Mouse (Mus musculus) kidney, postnatal 0 days (tissue): ENCODE results near the gene Nav1. TPM values are rescaled to one million over a fixed set of nuclear protein-coding genes. Genes with fewer than 3 reads are reported as not detected.

ENCODE experiments used
- ATAC-seq: fragments of 200-750 bp; cut with Nextera tagmentation; replicated peaks from 2 replicates; pipeline ENCODE4 v1.8.0; 2017; ENCODE audit warnings: low read depth, moderate number of reproducible peaks, moderate TSS enrichment, moderate library complexity; ENCODE audit not compliant: low FRiP score
- DNase-seq: peaks from one replicate; pipeline ENCODE4 v3.0.0-alpha.2; 2016; ENCODE audit warnings: low spot score
- H3K27ac ChIP-seq: fragments of 300-500 bp; sonication (generic); 2 replicates; pipeline ENCODE4 v1.5.1; 2014; ENCODE audit warnings: mild to moderate bottlenecking
- H3K27me3 ChIP-seq: fragments of 300-500 bp; sonication (generic); 2 replicates; pipeline ENCODE4 v1.6.1; 2014; ENCODE audit warnings: low read length, mixed read lengths; ENCODE audit not compliant: insufficient read depth
- H3K36me3 ChIP-seq: fragments of 300-500 bp; sonication (generic); 2 replicates; pipeline ENCODE4 v1.6.1; 2014; ENCODE audit warnings: low read length, mixed read lengths; ENCODE audit not compliant: insufficient read depth
- H3K4me1 ChIP-seq: fragments of 300-500 bp; sonication (generic); replicated peaks from 2 replicates; pipeline ENCODE4 v1.6.1; 2014; ENCODE audit warnings: antibody characterized with exemption, low read length, mixed read lengths; ENCODE audit not compliant: insufficient read depth
- H3K4me2 ChIP-seq: fragments of 300-500 bp; sonication (generic); 2 replicates; pipeline ENCODE4 v1.6.1; 2014; ENCODE audit warnings: mild to moderate bottlenecking, low read length, moderate library complexity, mixed read lengths
- H3K4me3 ChIP-seq: fragments of 300-500 bp; sonication (generic); replicated peaks from 2 replicates; pipeline ENCODE4 v1.5.1; 2014; ENCODE audit warnings: low read depth, low read length
- H3K9ac ChIP-seq: fragments of 300-500 bp; sonication (generic); 2 replicates; pipeline ENCODE4 v1.6.1; 2014; ENCODE audit warnings: low read depth, low read length
- H3K9me3 ChIP-seq: fragments of 300-500 bp; sonication (generic); replicated peaks from 2 replicates; pipeline ENCODE4 v1.6.1; 2016; ENCODE audit warnings: low read length, inconsistent platforms, mixed read lengths
- CTCF ChIP-seq: IDR thresholded peaks from 2 replicates; pipeline ENCODE4 v1.5.1; 2016; ENCODE audit warnings: antibody characterized with exemption, low read depth, mild to moderate bottlenecking, moderate library complexity
- WGBS: fragments of 180-500 bp; shearing (Covaris S2); extraction: QIAGEN DNeasy Blood & Tissue Kit; methylation state at CpG from one replicate; pipeline ENCODE4 v1.1.7; 2014; 5-methylcytosine and 5-hydroxymethylcytosine counted together
- polyA plus RNA-seq: library from polyadenylated mRNA; unstranded; fragments of >200 nt; fragmentation: Nextera tagmentation; extraction: Ambion mirVana; gene quantifications from 2 replicates; pipeline ENCODE4 v1.2.1, GENCODE M21; 2015

Nav1 gene
- polyA plus RNA-seq, 1 experiment from 2014 or later: 9.1 TPM

- no peak for DNase-seq
- no peak for ATAC-seq
- H3K4me1 ChIP-seq: peaks cover 4% of the 10 kb centered on the region; the same call in 1 of the 2 replicates
- no peak overlapping the region for H3K4me2 ChIP-seq
- H3K36me3 ChIP-seq: 0 out of 2 replicates have a peak, but pooled peaks cover 3% of the 10 kb centered on the region
- no peak for TF ChIP-seq CTCF
- no peak overlapping the region for H3K27ac ChIP-seq
- H3K9me3 ChIP-seq: no peaks in the 10 kb centered on the region
- H3K9ac ChIP-seq: no peak overlapping the region
- no peak overlapping the region for H3K4me3 ChIP-seq
- WGBS: 88% methylated on average over 7 of the region's 7 CpGs
- no peaks in the 10 kb centered on the region for H3K27me3 ChIP-seq
Measured at GRCm38 (mm10) chr1:135536822-135537221, 70.3 kb downstream of the Nav1 start.

GRCm38 (mm10) chr1:135536326-135536725, 70.8 kb downstream of the Nav1 start:
- H3K9ac ChIP-seq: no peak overlapping the region
- TF ChIP-seq CTCF: no peak
- DNase-seq (no peak), ATAC-seq (no peak)
- no peaks in the 10 kb centered on the region for H3K27me3 ChIP-seq
- WGBS: 75% methylated on average over 2 of the region's 2 CpGs
- H3K4me1 ChIP-seq: peaks cover 4% of the 10 kb centered on the region; the same call in 1 of the 2 replicates
- H3K36me3 ChIP-seq: 0 out of 2 replicates have a peak, but pooled peaks cover 3% of the 10 kb centered on the region
- no peak overlapping the region for H3K27ac ChIP-seq
- H3K4me2 ChIP-seq: no peak overlapping the region
- H3K9me3 ChIP-seq: no peaks in the 10 kb centered on the region
- H3K4me3 ChIP-seq: no peak overlapping the region

DNA sequence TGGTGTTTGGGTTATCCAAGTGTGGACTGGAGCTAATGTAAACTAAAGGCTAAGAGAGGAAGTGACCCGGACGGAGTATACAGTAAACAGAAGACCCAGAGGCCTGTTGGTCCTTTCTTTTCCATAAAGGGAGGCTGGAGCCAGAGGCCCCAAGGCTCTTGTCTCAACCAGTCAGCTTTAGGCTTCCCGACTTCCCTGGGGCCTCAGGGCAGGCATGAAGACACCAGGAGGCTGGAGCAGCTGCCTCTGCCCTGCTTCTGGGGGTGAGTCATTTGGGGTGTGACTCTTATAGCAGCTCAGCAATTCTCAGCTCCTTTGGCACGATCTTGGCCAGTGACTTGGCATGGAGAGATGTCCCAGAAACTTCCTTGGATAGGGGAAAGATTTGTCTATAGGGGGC, 71.8 kb downstream of the Nav1 start:
- no peak overlapping the region for H3K9ac ChIP-seq
- 0 out of 2 replicates have a peak, but pooled peaks cover 3% of the 10 kb centered on the region for H3K36me3 ChIP-seq
- WGBS: 26% methylated on average over 4 of the region's 4 CpGs
- no peak for DNase-seq
- no peak for ATAC-seq
- no peak overlapping the region for H3K4me3 ChIP-seq
- H3K4me1 ChIP-seq: peaks cover 4% of the 10 kb centered on the region; the same call in 1 of the 2 replicates
- no peaks in the 10 kb centered on the region for H3K27me3 ChIP-seq
- H3K27ac ChIP-seq: peak overlapping the region; percentile 21; the same call in 1 of the 2 replicates
- H3K4me2 ChIP-seq: no peak overlapping the region
- no peaks in the 10 kb centered on the region for H3K9me3 ChIP-seq
- no peak for TF ChIP-seq CTCF

DNA sequence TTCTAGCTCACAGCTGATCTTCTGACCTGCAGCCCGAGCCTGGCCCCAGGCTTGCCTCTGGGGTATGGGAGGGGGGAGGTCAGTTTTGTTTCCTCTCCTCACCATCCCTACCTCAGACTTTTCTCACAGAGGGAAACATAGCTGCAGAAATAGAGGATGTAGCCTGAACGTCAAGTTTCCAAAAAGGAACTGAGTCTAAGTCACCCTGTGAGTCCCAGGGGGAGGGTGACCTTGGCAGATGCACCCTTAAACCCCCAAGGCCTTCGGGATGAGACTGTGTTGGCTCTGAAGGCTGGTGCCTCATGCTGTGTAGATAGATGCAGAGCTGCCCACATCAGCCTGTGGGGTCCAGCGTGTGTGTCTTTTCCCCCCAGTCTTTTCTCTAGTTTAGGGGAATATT, 72.3 kb downstream of the Nav1 start:
- TF ChIP-seq CTCF: no peak
- H3K27ac ChIP-seq: peak overlapping the region; percentile 21; the same call in 1 of the 2 replicates

GRCm38 (mm10) chr1:135534070-135534469, 73.0 kb downstream of the Nav1 start:
- Histone ChIP-seq H3K9me3 (no peaks in the 10 kb centered on the region), H3K27ac (no peak overlapping the region), H3K4me2 (no peak overlapping the region), H3K9ac (no peak overlapping the region), H3K36me3 (0 out of 2 replicates have a peak, but pooled peaks cover 3% of the 10 kb centered on the region), H3K27me3 (no peaks in the 10 kb centered on the region), H3K4me1 (peaks cover 4% of the 10 kb centered on the region; the same call in 1 of the 2 replicates), H3K4me3 (no peak overlapping the region)
- TF ChIP-seq CTCF: no peak
- no peak for ATAC-seq
- 82% methylated on average over 4 of the region's 4 CpGs for WGBS
- DNase-seq: no peak

More for the DNA sequence above, 72.3 kb downstream of the Nav1 start:
- WGBS: 49% methylated on average over 4 of the region's 4 CpGs
- Histone ChIP-seq H3K4me1 (peaks cover 4% of the 10 kb centered on the region; the same call in 1 of the 2 replicates), H3K9ac (no peak overlapping the region), H3K4me2 (no peak overlapping the region), H3K36me3 (0 out of 2 replicates have a peak, but pooled peaks cover 3% of the 10 kb centered on the region), H3K4me3 (no peak overlapping the region), H3K9me3 (no peaks in the 10 kb centered on the region), H3K27me3 (no peaks in the 10 kb centered on the region)
- ATAC-seq: no peak
- no peak for DNase-seq

GRCm38 (mm10) chr1:135532383-135532782, 74.7 kb downstream of the Nav1 start:
- Histone ChIP-seq H3K27me3 (no peaks in the 10 kb centered on the region), H3K4me2 (no peak overlapping the region), H3K9ac (no peak overlapping the region), H3K27ac (no peak overlapping the region), H3K4me1 (peaks cover 4% of the 10 kb centered on the region; the same call in 1 of the 2 replicates), H3K9me3 (no peaks in the 10 kb centered on the region), H3K4me3 (no peak overlapping the region), H3K36me3 (0 out of 2 replicates have a peak, but pooled peaks cover 3% of the 10 kb centered on the region)
- TF ChIP-seq CTCF: no peak
- 82% methylated on average over 23 of the region's 23 CpGs for WGBS
- ATAC-seq (0 out of 2 replicates have a peak, but pooled peaks have one; percentile 22), DNase-seq (no peak)

GRCm38 (mm10) chr1:135531981-135532380, 75.1 kb downstream of the Nav1 start:
- Histone ChIP-seq H3K4me1 (peaks cover 4% of the 10 kb centered on the region; the same call in 1 of the 2 replicates), H3K4me2 (no peak overlapping the region), H3K27ac (no peak overlapping the region), H3K4me3 (no peak overlapping the region), H3K27me3 (no peaks in the 10 kb centered on the region), H3K9me3 (no peaks in the 10 kb centered on the region), H3K36me3 (0 out of 2 replicates have a peak, but pooled peaks cover 3% of the 10 kb centered on the region), H3K9ac (no peak overlapping the region)
- ATAC-seq (no peak), DNase-seq (no peak)
- TF ChIP-seq CTCF: no peak
- WGBS: 72% methylated on average over 6 of the region's 6 CpGs
